Mouse (Mus musculus): ENCODE results near the gene Ccdc73.

Ccdc73 gene

DNA sequence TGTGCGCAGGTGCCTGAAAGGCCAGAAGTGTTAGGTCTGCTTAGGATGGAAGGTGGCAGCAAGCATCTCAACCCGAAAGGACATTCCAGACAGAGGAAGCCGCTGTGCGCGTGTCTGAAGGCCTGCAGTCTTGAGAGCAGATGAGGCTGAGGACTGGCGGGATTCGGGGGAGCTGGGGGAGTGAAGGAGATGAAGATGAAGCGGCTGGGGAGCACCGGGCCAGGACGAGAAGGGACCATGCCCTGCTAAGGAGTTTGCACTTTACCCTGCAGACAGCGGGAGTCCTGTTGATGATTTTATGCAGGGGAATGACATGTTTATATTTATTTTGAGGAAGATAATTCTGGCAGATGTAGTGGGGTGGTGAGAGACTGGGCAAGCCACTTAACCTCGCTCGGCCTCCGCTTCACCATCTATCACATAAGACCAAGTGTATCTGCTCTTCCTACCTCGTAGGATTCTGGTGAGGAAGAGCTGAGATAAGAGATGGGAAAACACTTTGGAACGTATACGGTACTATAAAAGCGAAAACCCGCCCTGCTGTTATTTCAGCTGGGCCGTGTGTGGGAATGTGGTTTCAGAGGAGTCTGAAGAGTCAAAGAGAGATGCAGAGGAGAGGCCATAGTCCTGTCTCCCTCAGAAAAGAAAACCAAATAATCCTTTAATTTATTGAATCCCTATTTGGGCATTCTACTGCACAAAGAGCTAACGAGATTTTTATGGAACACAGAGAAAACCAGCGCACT, 159.5 kb downstream of the Ccdc73 start:
- no peak for DNase-seq (ENCODE audit: low spot score in 2 of 2)

DNA sequence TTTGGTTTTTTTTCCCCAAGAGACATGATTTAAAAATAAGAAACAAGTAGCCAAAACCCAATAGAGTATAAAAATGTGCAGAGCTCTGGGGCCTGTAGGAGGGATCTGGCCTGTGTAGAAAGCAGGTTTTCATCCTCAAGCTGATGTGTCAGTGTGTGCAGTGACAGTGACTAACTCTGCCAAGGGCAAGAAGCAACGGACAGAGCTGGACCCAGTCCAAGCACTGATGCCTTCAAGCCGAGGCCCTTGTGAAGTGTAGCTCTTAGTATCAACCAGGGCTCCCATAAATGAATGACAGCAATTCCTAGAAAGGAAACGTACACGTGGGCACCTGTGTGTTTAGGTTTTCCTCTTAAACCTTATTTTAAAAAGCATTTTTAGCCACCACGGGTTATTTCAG, 161.2 kb downstream of the Ccdc73 start:
- no peak for DNase-seq (ENCODE audit: low spot score in 2 of 2)

DNA sequence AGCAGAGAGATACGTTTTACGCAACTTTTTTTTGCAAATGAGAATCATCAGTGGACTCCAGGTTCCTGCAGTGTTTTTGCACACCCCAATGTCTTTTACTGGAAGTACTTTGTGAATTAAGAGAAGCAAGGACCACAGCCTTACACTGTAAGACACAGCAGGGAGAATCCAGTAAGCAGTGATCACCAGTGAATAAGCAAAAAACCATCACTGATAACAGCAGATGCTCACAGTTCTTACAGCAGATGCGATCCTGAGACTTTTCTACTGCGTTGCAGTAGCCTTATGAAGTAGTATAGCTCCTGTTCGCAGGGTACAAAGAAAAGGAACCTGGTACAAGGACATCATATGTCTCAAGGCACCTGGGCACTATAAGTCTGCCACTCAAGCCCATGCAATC, 162.9 kb downstream of the Ccdc73 start:
- DNase-seq (ENCODE audit: low spot score in 2 of 2): no peak

DNA sequence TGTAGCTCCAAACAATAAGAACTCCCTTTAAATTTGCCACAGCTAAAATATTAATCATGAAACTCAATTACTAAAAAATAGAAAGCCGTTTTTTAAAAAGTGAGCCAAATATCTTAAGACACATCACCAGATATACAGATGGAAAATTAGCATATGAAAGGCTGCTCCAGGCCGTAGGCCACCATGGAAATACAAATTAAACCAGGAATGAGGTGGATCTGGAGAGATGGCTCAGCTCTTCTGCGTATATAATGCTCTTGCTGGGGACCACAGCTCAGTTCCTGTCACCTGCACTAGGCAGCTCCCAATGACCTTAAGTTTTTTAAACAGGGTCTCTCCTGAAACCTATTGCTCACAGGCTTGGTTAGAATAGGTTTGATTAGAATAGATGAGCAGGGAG, 166.5 kb downstream of the Ccdc73 start:
- DNase-seq (ENCODE audit: low spot score in 2 of 2): no peak

GRCm38 (mm10) chr2:105035985-105036384, 168.4 kb downstream of the Ccdc73 start:
- no peak for DNase-seq (ENCODE audit: low spot score in 2 of 2)

- no peak for DNase-seq (ENCODE audit: low spot score in 2 of 2)
Observed at GRCm38 (mm10) chr2:105036401-105037070, 168.9 kb downstream of the Ccdc73 start.

GRCm38 (mm10) chr2:105037956-105038569, 170.5 kb downstream of the Ccdc73 start:
- no peak for DNase-seq (ENCODE audit: low spot score in 2 of 2)

DNA sequence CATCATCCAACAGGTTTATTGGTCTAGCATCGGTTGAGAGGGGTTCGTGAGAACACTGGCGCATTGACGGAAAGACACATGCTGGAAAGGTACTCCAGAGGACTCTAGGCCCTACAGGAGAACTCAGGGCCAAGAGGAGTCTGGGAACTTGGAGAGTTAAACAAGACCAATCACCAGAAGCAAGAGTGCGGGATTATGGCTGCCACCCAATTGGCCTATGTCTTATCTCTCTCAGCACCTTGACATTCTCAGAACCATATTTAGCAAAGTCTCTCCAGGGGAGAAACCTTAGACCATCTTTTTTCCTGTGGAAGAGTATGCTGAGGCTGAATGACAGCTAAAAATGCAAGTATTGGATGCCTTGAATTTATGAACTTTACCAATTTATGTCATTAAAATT, 171.3 kb downstream of the Ccdc73 start:
- DNase-seq (ENCODE audit: low spot score in 2 of 2): no peak

DNA sequence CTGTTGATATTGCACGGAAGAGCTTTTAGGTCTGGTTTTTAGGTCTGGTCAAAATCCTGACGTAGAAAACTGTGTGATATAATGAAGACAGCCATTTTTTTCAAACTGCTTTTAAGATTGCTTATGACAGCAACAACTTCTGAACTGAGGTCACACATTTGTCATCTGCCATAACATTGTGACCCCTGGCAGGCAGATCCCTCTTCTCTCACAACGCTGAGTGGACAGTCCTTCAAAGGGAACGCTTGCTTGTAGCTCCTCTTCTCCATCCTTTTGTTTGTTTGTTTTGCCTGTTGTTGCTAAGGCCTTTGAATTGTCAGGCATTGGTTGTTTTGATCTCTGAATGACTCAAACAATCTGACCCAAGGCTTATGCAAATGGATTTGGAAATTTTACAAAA, 173.3 kb downstream of the Ccdc73 start:
- no peak for DNase-seq (ENCODE audit: low spot score in 2 of 2)

- no peak for DNase-seq (ENCODE audit: low spot score in 2 of 2)
Observed at GRCm38 (mm10) chr2:105043152-105043551, 175.5 kb downstream of the Ccdc73 start.

DNA sequence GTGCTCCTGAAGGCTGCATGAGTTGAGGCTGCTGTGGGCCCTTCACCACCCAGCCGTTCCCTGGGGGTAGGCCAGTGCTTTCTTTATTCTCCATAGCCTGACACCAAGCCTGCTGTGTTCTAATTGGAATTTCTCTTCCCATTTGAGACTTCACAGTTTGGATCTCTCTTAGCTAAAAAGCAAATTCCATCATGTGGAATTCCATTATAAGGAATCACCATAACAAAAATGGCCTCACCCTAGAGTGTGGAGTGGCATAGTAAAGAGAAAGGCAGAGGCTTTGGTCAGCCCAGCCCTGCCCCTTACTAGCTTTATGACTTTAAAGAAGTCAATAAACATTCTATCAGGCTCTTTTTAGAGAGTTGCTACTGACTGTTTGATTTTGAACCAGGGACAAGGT, 180.7 kb downstream of the Ccdc73 start:
- no peak for DNase-seq (ENCODE audit: low spot score in 2 of 2)

- DNase-seq (ENCODE audit: low spot score in 2 of 2): no peak
Observed at GRCm38 (mm10) chr2:105055529-105055928, 187.9 kb downstream of the Ccdc73 start.

DNA sequence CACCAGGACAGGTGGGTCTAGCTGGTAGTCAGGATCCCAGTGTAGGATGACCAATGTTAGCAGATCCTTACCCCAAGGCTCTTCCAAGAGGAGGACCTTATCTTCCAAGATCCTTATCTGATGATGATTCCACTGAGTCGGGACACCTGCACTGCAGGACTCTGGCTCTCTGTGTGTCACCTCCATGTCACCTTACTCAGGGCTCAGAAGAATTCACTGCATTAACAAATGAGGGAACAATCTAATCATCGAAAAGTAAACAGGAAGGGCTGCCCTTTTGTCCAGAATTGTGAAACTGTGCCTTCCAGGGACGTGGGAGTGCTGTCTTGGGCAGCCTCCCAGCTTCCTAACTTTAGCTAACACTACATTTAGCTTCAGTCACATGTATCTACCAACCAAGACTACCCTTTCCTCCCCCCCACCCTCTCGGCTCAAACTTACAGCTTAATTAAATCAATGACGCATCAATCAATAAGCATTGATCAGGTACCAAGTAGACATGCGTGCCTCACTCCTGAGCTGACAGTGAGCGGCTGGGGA, 191.0 kb downstream of the Ccdc73 start:
- DNase-seq (ENCODE audit: low spot score in 2 of 2): no peak

- DNase-seq (ENCODE audit: low spot score in 2 of 2): no peak
Observed at GRCm38 (mm10) chr2:105062741-105063372, 195.3 kb downstream of the Ccdc73 start.

Measured in urinary bladder, adult 18-20 months (tissue).